ENCODE assay signal across 9 mouse cellular contexts in genomic region chr2:163853461-163853901, GRCm38 (mm10). TPM values are rescaled to one million over a fixed set of nuclear protein-coding genes. Genes with fewer than 3 reads are reported as not detected.
DNase-seq lines count a peak whose midpoint lies in the region; ATAC-seq and TF ChIP-seq lines count a peak whose summit lies in the region.
"Had no signal": no experiment of that assay in that cellular context is flagged by ENCODE, and none has a peak within 500 bp of the region (broad histone marks: within the 10 kb centered on the region; RNA-seq: fewer than 3 reads in every experiment).

Gene Kcnk15, plus strand, starts transcription at chr2:163853651.

- no peak within 1 kb of the TSS for H3K9ac ChIP-seq in heart, postnatal 0 days (replicated peaks; ENCODE audit: low read depth, low read length)
- H3K9ac ChIP-seq in midbrain, embryonic 13.5 days (replicated peaks), result no peak within 1 kb of the TSS; the same call in 1 of the 2 replicates
- H3K9ac ChIP-seq: liver, embryonic 15.5 days had no signal

- TF ChIP-seq EP300 in heart, postnatal 0 days (IDR thresholded peaks at IDR 0.05; ENCODE audit: low read depth), result no peak

- ATAC-seq in heart, postnatal 0 days (ENCODE audit: insufficient read depth, low read depth), result no peak
- peak; percentile 30; the same call in 1 of the 2 replicates for ATAC-seq in midbrain, embryonic 13.5 days

- no peaks in the 10 kb centered on the region for H3K4me1 ChIP-seq in heart, postnatal 0 days (ENCODE audit: control insufficient read depth, insufficient read depth)
- H3K4me1 ChIP-seq in midbrain, embryonic 13.5 days (replicated peaks), result 0 out of 2 replicates have a peak, but pooled peaks cover 4% of the 10 kb centered on the region
- H3K4me1 ChIP-seq: liver, embryonic 15.5 days had no signal

- under 1% methylated on average over 38 of the region's 38 CpGs for WGBS in heart, postnatal 0 days
- WGBS in midbrain, embryonic 13.5 days, result 2% methylated on average over 38 of the region's 38 CpGs

- no peaks in the 10 kb centered on the region for H3K36me3 ChIP-seq in heart, postnatal 0 days (replicated peaks; ENCODE audit: control insufficient read depth, insufficient read depth, low read length)
- no peaks in the 10 kb centered on the region for H3K36me3 ChIP-seq in midbrain, embryonic 13.5 days
- H3K36me3 ChIP-seq: liver, embryonic 15.5 days had no signal

- peaks cover 92% of the 10 kb centered on the region for H3K27me3 ChIP-seq in heart, postnatal 0 days (ENCODE audit: control insufficient read depth, insufficient read depth, low read length)
- H3K27me3 ChIP-seq in midbrain, embryonic 13.5 days, result peaks cover 90% of the 10 kb centered on the region

- H3K4me3 ChIP-seq in heart, postnatal 0 days (ENCODE audit: low read depth, low read length), result no peak within 1 kb of the TSS
- peak within 1 kb of the TSS; percentile 24; the same call in 1 of the 2 replicates for H3K4me3 ChIP-seq in midbrain, embryonic 13.5 days (replicated peaks)
- H3K4me3 ChIP-seq: liver, embryonic 15.5 days had no signal

- peak; percentile 25 for TF ChIP-seq CTCF in heart, postnatal 0 days (IDR thresholded peaks at IDR 0.05; ENCODE audit: low read depth)

- no peaks in the 10 kb centered on the region for H3K9me3 ChIP-seq in heart, postnatal 0 days (replicated peaks; ENCODE audit: control insufficient read depth, low read length)
- H3K9me3 ChIP-seq in midbrain, embryonic 13.5 days, result no peaks in the 10 kb centered on the region
- H3K9me3 ChIP-seq: liver, embryonic 15.5 days had no signal

- H3K4me2 ChIP-seq in heart, postnatal 0 days (ENCODE audit: low read depth, low read length), result 0 out of 2 replicates have a peak within 1 kb of the TSS, but pooled peaks have one; percentile 12
- peak within 1 kb of the TSS; percentile 33 for H3K4me2 ChIP-seq in midbrain, embryonic 13.5 days (replicated peaks)
- H3K4me2 ChIP-seq: liver, embryonic 15.5 days had no signal

- peak; percentile 56 for DNase-seq in kidney, postnatal 4 days
- no peak for DNase-seq in kidney, adult 8-10 months
- peak; percentile 51 for DNase-seq in embryo, embryonic 10.5 days (ENCODE audit: low spot score)
- no peak for DNase-seq in heart, postnatal 0 days (ENCODE audit: low spot score)
- DNase-seq in urinary bladder, postnatal 10 days (ENCODE audit: low spot score), result no peak
- DNase-seq in layer of hippocampus, postnatal 14 days (ENCODE audit: low spot score in 2 of 2), result no peak
- no peak for DNase-seq in urinary bladder, postnatal 4 days (ENCODE audit: low spot score in 2 of 2)

- H3K27ac ChIP-seq in heart, postnatal 0 days (ENCODE audit: low read depth), result no peak within 1 kb of the TSS
- H3K27ac ChIP-seq in midbrain, embryonic 13.5 days, result no peak within 1 kb of the TSS
- H3K27ac ChIP-seq: liver, embryonic 15.5 days had no signal

RNA-seq across cellular contexts. Expression of gene Kcnk15, which starts in this region (rescaled TPM):
- total RNA-seq in heart, postnatal 0 days (2014; rRNA removed; ENCODE audit: low replicate concordance), result not detected in 2 replicates
- polyA plus RNA-seq in heart, postnatal 0 days (2015; fragmentation: Nextera tagmentation; extraction: Ambion mirVana), result not detected in 2 replicates
- polyA plus RNA-seq in midbrain, embryonic 13.5 days (2015; fragmentation: Nextera tagmentation; extraction: Ambion mirVana), result 0.13 TPM in 1 of 2 replicates, not detected in the other
- under 1 TPM in 1 of 2 experiments, not detected in 1; 0.23 TPM for total RNA-seq in layer of hippocampus, postnatal 14 days (2021)
- polyA plus RNA-seq: liver, embryonic 15.5 days had no signal

Comparison
In these comparisons a context has a peak if more than half of its experiments do, and no peak if none do; other contexts are left out.
1. DNase-seq: peak in kidney, postnatal 4 days (2 of 2) and embryo, embryonic 10.5 days (single experiment); none in kidney, adult 8-10 months (0 of 2), heart, postnatal 0 days (single experiment), urinary bladder, postnatal 10 days (single experiment), layer of hippocampus, postnatal 14 days (0 of 2) and urinary bladder, postnatal 4 days (0 of 2).
2. Peak in ATAC-seq, H3K4me3 ChIP-seq and H3K4me2 ChIP-seq in midbrain, embryonic 13.5 days; RNA of the gene not detected or under 1 TPM.